Mouse (Mus musculus) ovary, adult 18-20 months (tissue): ENCODE data around the gene Fam107b.
"Not testable (repeated sequence)": the region's sequence is repeated elsewhere in the genome, so short reads cannot be mapped to it uniquely, and the experiment has no call there.

Experiments used
- DNase-seq: peaks from one replicate; pipeline ENCODE4 v3.0.0; 2022; ENCODE audit warnings: low spot score, mixed read lengths

The Fam107b gene

GRCm38 (mm10) chr2:3712369-3713042, 142.2 kb downstream of the Fam107b start:
- no peak for DNase-seq

GRCm38 (mm10) chr2:3713212-3713681, 143.0 kb downstream of the Fam107b start:
- DNase-seq: peak; percentile 84

DNA sequence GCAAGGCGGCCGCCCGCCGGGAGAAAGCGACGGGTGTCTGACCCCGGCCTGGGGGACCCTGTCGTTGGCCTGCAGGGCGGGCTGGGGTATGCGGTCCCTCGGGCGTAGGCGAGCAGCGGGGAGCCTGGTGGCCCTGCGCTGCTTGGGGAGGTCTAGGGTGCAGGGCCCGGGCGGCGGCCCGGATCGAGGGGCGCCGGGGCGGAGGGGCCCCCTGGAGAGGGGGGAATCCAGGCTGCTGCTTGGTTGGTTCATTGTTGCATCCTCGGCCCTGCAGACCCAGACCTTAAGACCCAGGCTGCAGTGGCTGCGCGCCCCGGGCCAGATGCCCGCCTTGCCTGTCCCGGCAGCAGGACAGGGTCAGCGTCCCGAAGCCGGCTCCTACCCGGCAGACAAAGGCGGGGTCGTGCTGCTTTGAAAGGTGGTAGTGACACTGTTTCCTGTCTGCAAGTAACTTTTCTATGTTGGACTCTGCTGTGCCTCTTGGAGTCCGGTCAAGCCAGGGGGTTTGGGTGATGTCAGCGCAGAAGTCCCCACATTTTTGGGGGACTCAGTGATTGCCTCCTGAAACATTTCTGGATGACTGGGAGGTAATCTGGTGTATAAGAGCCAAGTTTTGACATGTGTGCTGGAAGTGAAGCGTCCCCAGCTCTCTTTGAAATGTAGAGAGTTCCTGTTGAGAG, 143.5 kb downstream of the Fam107b start:
- DNase-seq: peak; percentile 7

GRCm38 (mm10) chr2:3714511-3714910, 144.2 kb downstream of the Fam107b start:
- no peak for DNase-seq

DNA sequence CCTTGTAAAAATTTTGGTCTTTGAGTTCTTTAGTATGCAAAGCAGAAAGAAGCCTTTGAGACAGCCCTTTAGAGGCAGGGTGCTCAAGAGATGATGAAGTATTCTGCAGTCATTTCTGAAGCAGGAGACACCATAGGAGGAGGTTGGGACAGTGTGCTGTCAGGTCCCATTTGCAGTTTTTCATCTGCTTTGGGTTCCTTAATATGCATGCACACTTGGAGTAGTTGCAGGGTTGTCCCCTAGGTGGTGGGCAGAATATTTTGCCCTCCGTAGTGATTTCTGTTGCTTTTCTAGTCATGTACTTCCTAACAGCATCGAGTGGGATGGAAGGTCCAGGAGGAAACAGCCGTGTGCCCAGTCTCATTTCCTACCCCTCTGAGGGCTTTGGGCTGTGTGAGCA, 145.1 kb downstream of the Fam107b start:
- DNase-seq: no peak

GRCm38 (mm10) chr2:3717268-3717667, 147.0 kb downstream of the Fam107b start:
- no peak for DNase-seq

DNA sequence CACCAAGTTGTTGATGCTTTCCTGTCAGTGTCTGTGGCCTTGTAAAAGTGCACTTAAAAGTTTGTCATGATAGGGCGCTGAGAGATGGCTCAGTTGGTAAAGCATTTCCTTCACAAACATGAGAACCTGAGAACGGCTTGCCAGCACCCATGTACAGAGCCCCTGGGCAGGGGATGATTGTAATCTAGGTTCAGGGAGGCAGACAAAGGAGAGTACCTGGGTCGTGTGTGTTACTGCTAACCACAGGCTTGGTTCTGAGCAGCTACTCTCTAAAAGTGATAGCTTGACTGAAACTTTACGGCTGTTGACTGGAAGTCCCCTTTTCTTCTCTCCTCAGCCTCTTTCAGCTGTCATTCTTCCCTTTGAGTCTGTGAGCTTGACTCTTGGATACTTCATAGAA, 147.6 kb downstream of the Fam107b start:
- no peak for DNase-seq

DNA sequence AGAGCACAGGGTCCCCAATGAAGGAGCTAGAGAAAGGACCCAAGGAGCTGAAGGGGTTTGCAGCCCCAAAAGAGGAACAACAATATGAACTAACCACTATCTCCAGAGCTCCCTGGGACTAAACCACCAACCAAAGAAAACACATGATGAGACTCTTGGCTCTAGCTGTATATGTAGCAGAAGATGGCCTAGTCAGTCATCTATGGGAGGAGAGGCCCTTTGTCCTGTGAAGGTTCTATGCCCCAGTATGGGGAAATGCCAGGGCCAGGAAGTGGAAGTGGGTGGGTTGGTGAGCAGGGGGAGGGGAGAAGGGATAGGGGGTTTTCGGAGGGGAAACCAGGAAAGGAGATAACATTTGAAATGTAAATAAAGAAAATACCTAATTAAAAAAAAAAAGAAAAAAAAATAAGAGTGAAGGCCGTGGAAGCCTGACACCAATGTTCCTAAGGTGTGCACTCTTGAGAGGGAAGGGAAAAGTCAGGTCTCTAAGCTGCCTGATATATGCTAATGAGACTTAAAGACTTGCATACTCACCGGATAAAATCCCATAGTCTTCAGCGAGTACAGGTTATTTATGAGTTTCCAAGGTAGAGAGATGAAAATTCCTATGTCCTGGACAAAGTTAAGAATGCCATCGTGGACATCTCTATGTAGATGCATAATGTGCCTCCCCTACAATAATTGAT, 149.3 kb downstream of the Fam107b start:
- DNase-seq: not testable (repeated sequence)

GRCm38 (mm10) chr2:3721107-3721506, 150.8 kb downstream of the Fam107b start:
- DNase-seq: no peak

GRCm38 (mm10) chr2:3721974-3722373, 151.7 kb downstream of the Fam107b start:
- no peak for DNase-seq

DNA sequence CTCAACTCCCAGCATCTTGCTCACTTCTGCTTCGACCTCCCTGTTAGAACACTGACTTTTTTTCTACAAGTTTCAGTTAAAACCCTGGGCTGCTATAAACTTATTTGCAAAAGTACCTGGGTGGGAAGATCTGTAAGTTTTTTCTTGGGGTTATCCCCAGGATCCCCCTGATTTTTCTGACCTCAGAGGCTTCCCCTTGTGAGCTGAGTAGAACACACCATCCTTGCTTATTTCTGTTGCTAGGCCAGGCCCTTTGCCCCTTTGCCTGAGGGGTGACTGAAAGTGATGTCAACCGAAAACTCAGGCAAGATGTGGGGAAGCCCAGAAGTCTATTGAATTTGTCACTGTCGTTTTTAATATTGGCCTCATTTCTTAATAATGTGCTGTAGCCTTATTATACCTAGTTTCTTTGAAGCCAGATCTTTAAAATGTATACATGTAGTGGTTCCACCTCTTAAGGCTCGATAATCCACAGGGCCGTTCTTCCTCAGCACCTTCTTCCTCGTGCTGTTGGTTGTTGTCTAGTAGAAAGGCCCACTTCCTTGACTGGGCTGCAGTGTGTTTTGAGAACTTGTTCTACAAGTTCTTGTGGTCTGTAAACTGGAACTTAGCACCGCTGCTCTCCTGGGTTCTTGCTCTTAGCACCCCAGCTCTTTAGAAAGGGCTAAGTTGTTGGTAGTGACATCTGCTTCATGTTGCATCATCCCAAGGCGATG, 153.3 kb downstream of the Fam107b start:
- DNase-seq: no peak

GRCm38 (mm10) chr2:3726501-3727078, 156.3 kb downstream of the Fam107b start:
- DNase-seq: no peak

GRCm38 (mm10) chr2:3727225-3727930, 157.1 kb downstream of the Fam107b start:
- no peak for DNase-seq

GRCm38 (mm10) chr2:3728090-3728489, 157.8 kb downstream of the Fam107b start:
- no peak for DNase-seq

DNA sequence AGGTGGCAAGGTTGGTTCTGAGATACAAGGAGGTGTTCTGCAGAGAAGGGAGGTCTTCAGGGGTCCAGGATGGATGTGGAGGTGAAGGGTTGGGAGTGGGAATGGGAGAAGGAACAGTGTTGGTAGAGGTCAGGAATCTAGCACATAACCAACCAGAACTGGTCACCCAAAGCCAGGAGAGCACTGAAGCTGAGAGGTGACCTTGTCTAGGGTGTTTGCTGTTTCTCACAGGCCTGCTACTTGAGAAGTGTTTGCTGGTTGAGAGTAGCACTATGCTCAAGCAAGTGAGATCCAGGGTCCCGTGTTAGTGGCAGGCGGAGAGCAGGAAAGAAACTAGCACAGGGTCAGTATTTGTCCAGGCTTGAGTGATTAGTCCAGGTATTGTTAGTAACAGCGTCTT, 159.3 kb downstream of the Fam107b start:
- no peak for DNase-seq

DNA sequence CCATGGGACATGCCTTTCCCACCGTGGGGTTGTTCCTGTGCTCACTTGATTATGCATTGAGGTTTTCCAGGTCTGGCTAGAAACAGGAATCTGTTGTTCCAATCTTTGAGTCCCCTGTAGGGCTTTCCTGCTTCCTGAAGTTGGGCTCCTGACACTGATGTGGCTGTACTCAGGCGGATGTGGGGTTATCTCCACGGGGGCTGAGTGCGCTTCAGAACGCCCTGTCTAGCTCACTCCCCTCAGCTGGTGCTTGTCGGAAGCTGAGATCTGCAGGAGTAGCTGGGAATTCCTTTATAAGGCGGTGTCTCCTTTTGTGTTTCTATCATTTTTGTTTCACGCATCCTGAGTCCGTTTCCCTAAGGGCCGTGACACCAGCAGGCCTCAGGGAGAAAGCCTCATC, 160.5 kb downstream of the Fam107b start:
- DNase-seq: no peak

GRCm38 (mm10) chr2:3731316-3732015, 161.2 kb downstream of the Fam107b start:
- DNase-seq: no peak

DNA sequence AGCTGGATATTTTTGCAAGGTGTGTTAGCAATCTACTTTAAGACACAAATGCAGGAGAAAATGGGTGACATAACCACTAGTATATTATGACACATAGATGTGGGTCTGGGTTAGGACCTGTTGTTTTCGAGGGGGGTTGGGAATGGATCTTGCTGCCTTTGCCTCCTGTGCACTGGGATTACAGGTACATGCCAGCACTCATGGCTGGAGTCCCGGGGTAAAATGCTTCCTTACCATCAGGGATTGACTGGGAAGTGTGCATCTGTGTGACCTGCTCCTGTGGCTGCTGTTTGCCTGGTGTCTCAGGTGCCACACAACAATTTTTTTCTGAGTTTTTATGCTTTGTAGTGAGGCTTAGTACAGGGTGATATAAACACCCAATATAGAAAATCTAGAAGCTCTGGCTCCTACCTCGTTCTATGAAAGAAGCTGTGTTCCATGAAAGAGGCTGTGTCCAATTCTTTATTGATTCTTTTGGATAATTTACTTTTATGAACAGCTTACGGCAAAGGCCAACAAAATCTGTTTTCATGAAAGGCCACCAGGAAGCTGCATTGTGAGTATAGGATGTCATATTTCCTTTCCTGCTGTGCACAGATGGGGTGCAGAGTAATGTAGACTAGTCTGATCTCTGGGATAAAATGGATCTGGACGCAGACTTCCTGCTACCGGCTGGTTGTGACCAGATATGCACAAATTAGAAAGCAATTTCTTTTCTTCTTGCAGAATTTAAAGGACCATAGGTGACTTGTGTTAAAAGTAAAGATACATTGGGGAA, 167.8 kb downstream of the Fam107b start:
- no peak for DNase-seq

GRCm38 (mm10) chr2:3738734-3739133, 168.4 kb downstream of the Fam107b start:
- DNase-seq: no peak
